Mouse (Mus musculus) liver, embryonic 14.5 days (tissue): ENCODE results near the gene Cryba4.

ENCODE experiments used
- CTCF ChIP-seq: IDR thresholded peaks from 2 replicates; pipeline ENCODE4 v1.5.1; 2016; ENCODE audit warnings: antibody characterized with exemption, low read depth, control low read depth
- EP300 ChIP-seq: IDR thresholded peaks from 2 replicates; pipeline ENCODE4 v1.6.1; 2016; ENCODE audit warnings: antibody characterized with exemption, low read depth

DNA sequence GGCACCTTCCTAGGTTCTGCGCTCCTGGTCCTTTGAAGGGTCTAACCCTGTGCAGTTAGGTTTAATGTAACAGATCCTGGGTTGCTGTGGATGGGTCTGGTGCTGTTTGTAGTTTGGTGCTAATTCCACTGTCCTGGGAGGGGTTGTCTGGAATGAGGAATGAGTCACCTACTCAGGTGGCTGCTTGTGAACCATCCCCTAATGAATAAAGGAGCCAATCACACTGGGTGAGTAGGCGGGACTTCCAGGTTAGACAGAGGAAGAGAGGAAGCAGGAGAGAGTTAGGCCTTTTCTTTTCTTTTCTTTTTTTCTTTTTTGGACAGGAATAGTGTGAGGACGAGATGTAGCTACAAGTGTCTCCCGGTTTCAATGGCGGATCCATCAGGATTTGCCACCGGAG is 52.7 kb downstream of the Cryba4 start:
- no peak for TF ChIP-seq CTCF
- no peak for TF ChIP-seq EP300
